Comparison of ENCODE assay signal across 8 mouse cellular contexts in genomic region chr7:29289856-29290255, GRCm38 (mm10). TPM values are rescaled to one million over a fixed set of nuclear protein-coding genes. Genes with fewer than 3 reads are reported as not detected.
DNase-seq lines count a peak whose midpoint lies in the region; ATAC-seq and TF ChIP-seq lines count a peak whose summit lies in the region.

No protein-coding gene starts in this region.

- TF ChIP-seq EP300 in heart, adult 2 months (IDR thresholded peaks at IDR 0.05; ENCODE audit: insufficient read depth, low read depth, low read length), result 0 out of 2 replicates have a peak, but pooled peaks have one; percentile 36

- no peaks in the 10 kb centered on the region for H3K79me2 ChIP-seq in heart, adult 2 months (replicated peaks; ENCODE audit: control insufficient read depth, insufficient read depth, low read length)

- TF ChIP-seq POLR2A in heart, adult 2 months (IDR thresholded peaks at IDR 0.05; ENCODE audit: insufficient read depth, low read depth, low read length), result no peak

- H3K27ac ChIP-seq in heart, adult 2 months, result peak overlapping the region; percentile 71
- peak overlapping the region; percentile 83 for H3K27ac ChIP-seq in embryonic facial prominence, embryonic 10.5 days (replicated peaks)
- H3K27ac ChIP-seq in hindbrain, embryonic 16.5 days (ENCODE audit: low read depth, low read length), result no peak overlapping the region

- 76% methylated on average over 6 of the region's 6 CpGs for whole genome bisulfite sequencing in heart, adult 2 months
- 79% methylated on average over 6 of the region's 6 CpGs for WGBS in embryonic facial prominence, embryonic 10.5 days
- 79% methylated on average over 6 of the region's 6 CpGs for WGBS in hindbrain, embryonic 16.5 days

- peak overlapping the region; percentile 47 for H3K9ac ChIP-seq in heart, adult 2 months (ENCODE audit: low read depth, low read length)
- no peak overlapping the region for H3K9ac ChIP-seq in hindbrain, embryonic 16.5 days (ENCODE audit: low read depth, low read length)

- H3K4me3 ChIP-seq in heart, adult 2 months, result peak overlapping the region; percentile 59
- peak overlapping the region; percentile 75 for H3K4me3 ChIP-seq in embryonic facial prominence, embryonic 10.5 days
- no peak overlapping the region for H3K4me3 ChIP-seq in hindbrain, embryonic 16.5 days (ENCODE audit: low read length)

- no peaks in the 10 kb centered on the region for H3K27me3 ChIP-seq in heart, adult 2 months (ENCODE audit: control insufficient read depth, insufficient read depth, low read length)
- H3K27me3 ChIP-seq in embryonic facial prominence, embryonic 10.5 days (replicated peaks; ENCODE audit: low read depth, poor library complexity, severe bottlenecking), result peaks cover 62% of the 10 kb centered on the region
- no peaks in the 10 kb centered on the region for H3K27me3 ChIP-seq in hindbrain, embryonic 16.5 days (replicated peaks; ENCODE audit: control insufficient read depth, insufficient read depth, low read length)

- H3K9me3 ChIP-seq in embryonic facial prominence, embryonic 10.5 days, result no peaks in the 10 kb centered on the region
- no peaks in the 10 kb centered on the region for H3K9me3 ChIP-seq in hindbrain, embryonic 16.5 days (ENCODE audit: control insufficient read depth, low read length)

- no peaks in the 10 kb centered on the region for H3K36me3 ChIP-seq in heart, adult 2 months (ENCODE audit: control insufficient read depth, insufficient read depth, low read length)
- no peaks in the 10 kb centered on the region for H3K36me3 ChIP-seq in embryonic facial prominence, embryonic 10.5 days (replicated peaks)
- H3K36me3 ChIP-seq in hindbrain, embryonic 16.5 days (ENCODE audit: control insufficient read depth, insufficient read depth, low read length), result no peaks in the 10 kb centered on the region

- H3K4me1 ChIP-seq in heart, adult 2 months (ENCODE audit: control insufficient read depth, insufficient read depth, low read length), result peaks cover 3% of the 10 kb centered on the region; the same call in 1 of the 2 replicates
- peaks cover 59% of the 10 kb centered on the region for H3K4me1 ChIP-seq in embryonic facial prominence, embryonic 10.5 days
- peaks cover 9% of the 10 kb centered on the region for H3K4me1 ChIP-seq in hindbrain, embryonic 16.5 days (ENCODE audit: control insufficient read depth, insufficient read depth, low read depth, low read length)

- ATAC-seq in hindbrain, embryonic 16.5 days, result no peak
- ATAC-seq in frontal cortex, adult (ENCODE audit: low TSS enrichment), result no peak

- peak in 1 of 2 experiments; percentile 28 for DNase-seq in heart, adult 2 months
- no peak for DNase-seq in heart, adult 8-10 months (ENCODE audit: low spot score)
- DNase-seq in embryonic facial prominence, embryonic 10.5 days (ENCODE audit: low spot score), result peak; percentile 40
- DNase-seq in lung, postnatal 14 days, result peak; percentile 79
- DNase-seq in ovary, postnatal 36 days (ENCODE audit: low spot score), result no peak
- DNase-seq in left cerebral cortex, postnatal 36 days (ENCODE audit: low spot score in 2 of 2), result no peak

- no peak for TF ChIP-seq CTCF in heart, adult 2 months (IDR thresholded peaks at IDR 0.05)

- peak overlapping the region; percentile 76; the same call in 1 of the 2 replicates for H3K4me2 ChIP-seq in hindbrain, embryonic 16.5 days (ENCODE audit: low read length)

- intact Hi-C loops in heart, adult 2 months (cut with DNase I), result no loop called here
- intact Hi-C loops in left cerebral cortex, postnatal 36 days (cut with DNase I), result loop anchor here (5.0 kb wide), 1 partner anchor 43 kb away; the partner anchor contains the start of gene 2200002D01Rik

RNA-seq across cellular contexts. Expression of gene Ppp1r14a, which starts 0.7 kb away (rescaled TPM):
- 10 to 100 TPM in 1 of 2 experiments, 1 to 10 TPM in 1; 8.7 to 10.3 TPM for total RNA-seq in heart, adult 2 months (2021)
- 16.3 and 18.4 TPM in 2 replicates for polyA plus RNA-seq in heart, adult 2 months (2012; rRNA removed)
- total RNA-seq in heart, adult 8-10 months (2022), result 10 to 100 TPM in 1 of 4 experiments, 1 to 10 TPM in 3; 5.4 to 10.1 (median 7.1) TPM
- polyA plus RNA-seq in embryonic facial prominence, embryonic 10.5 days (2016; fragmentation: Nextera tagmentation; extraction: Ambion mirVana), result 29.7 and 30.5 TPM in 2 replicates
- polyA plus RNA-seq in hindbrain, embryonic 16.5 days (2015; fragmentation: Nextera tagmentation; extraction: Ambion mirVana), result 2.8 and 2.9 TPM in 2 replicates
- 10 to 100 TPM; 15.9 to 24.7 TPM for total RNA-seq in left cerebral cortex, postnatal 36 days (2021)

RNA-seq across cellular contexts. Expression of gene Spint2, which starts 8.1 kb away (rescaled TPM):
- 10 to 100 TPM; 39.4 to 46.4 TPM for total RNA-seq in heart, adult 2 months (2021)
- 40.5 and 45.7 TPM in 2 replicates for polyA plus RNA-seq in heart, adult 2 months (2012; rRNA removed)
- total RNA-seq in heart, adult 8-10 months (2022), result 10 to 100 TPM; 47.3 to 54.5 (median 53.2) TPM
- polyA plus RNA-seq in embryonic facial prominence, embryonic 10.5 days (2016; fragmentation: Nextera tagmentation; extraction: Ambion mirVana), result 75.5 and 79.3 TPM in 2 replicates
- 85.4 and 91.2 TPM in 2 replicates for polyA plus RNA-seq in hindbrain, embryonic 16.5 days (2015; fragmentation: Nextera tagmentation; extraction: Ambion mirVana)
- total RNA-seq in left cerebral cortex, postnatal 36 days (2021), result 10 to 100 TPM; 23.5 to 26.2 TPM

RNA-seq across cellular contexts. Expression of gene Dpf1, which starts 13.9 kb away (rescaled TPM):
- total RNA-seq in heart, adult 2 months (2021), result under 1 TPM in 1 of 2 experiments, not detected in 1; 0.27 TPM
- polyA plus RNA-seq in heart, adult 2 months (2012; rRNA removed), result 0.21 and 0.38 TPM in 2 replicates
- total RNA-seq in heart, adult 8-10 months (2022), result under 1 TPM in 3 of 4 experiments, not detected in 1; 0.13 to 0.23 (median 0.22) TPM
- 24.8 and 28.9 TPM in 2 replicates for polyA plus RNA-seq in embryonic facial prominence, embryonic 10.5 days (2016; fragmentation: Nextera tagmentation; extraction: Ambion mirVana)
- 166 and 173 TPM in 2 replicates for polyA plus RNA-seq in hindbrain, embryonic 16.5 days (2015; fragmentation: Nextera tagmentation; extraction: Ambion mirVana)
- 100 to 1,000 TPM in 1 of 2 experiments, 10 to 100 TPM in 1; 86.6 to 117 TPM for total RNA-seq in left cerebral cortex, postnatal 36 days (2021)

RNA-seq across cellular contexts. Expression of gene 2200002D01Rik, which starts 41.6 kb away (rescaled TPM):
- total RNA-seq in heart, adult 2 months (2021), result 1 to 10 TPM; 1.5 to 2.0 TPM
- 0.98 and 1.00 TPM in 2 replicates for polyA plus RNA-seq in heart, adult 2 months (2012; rRNA removed)
- 1 to 10 TPM; 1.7 to 3.9 (median 2.6) TPM for total RNA-seq in heart, adult 8-10 months (2022)
- polyA plus RNA-seq in embryonic facial prominence, embryonic 10.5 days (2016; fragmentation: Nextera tagmentation; extraction: Ambion mirVana), result 4.4 and 4.6 TPM in 2 replicates
- polyA plus RNA-seq in hindbrain, embryonic 16.5 days (2015; fragmentation: Nextera tagmentation; extraction: Ambion mirVana), result 1.2 and 1.9 TPM in 2 replicates
- not detected for total RNA-seq in left cerebral cortex, postnatal 36 days (2021)

RNA-seq across cellular contexts. Expression of gene Yif1b, which starts 51.7 kb away (rescaled TPM):
- total RNA-seq in heart, adult 2 months (2021), result 10 to 100 TPM; 63.6 to 74.6 TPM
- polyA plus RNA-seq in heart, adult 2 months (2012; rRNA removed), result 123 and 138 TPM in 2 replicates
- 10 to 100 TPM; 66.2 to 78.1 (median 70.0) TPM for total RNA-seq in heart, adult 8-10 months (2022)
- 100 and 102 TPM in 2 replicates for polyA plus RNA-seq in embryonic facial prominence, embryonic 10.5 days (2016; fragmentation: Nextera tagmentation; extraction: Ambion mirVana)
- 109 and 114 TPM in 2 replicates for polyA plus RNA-seq in hindbrain, embryonic 16.5 days (2015; fragmentation: Nextera tagmentation; extraction: Ambion mirVana)
- 10 to 100 TPM; 48.6 to 54.6 TPM for total RNA-seq in left cerebral cortex, postnatal 36 days (2021)

Comparison
In these comparisons a context has a peak if more than half of its experiments do, and no peak if none do; other contexts are left out.
1. DNase-seq: peak in embryonic facial prominence, embryonic 10.5 days (single experiment) and lung, postnatal 14 days (single experiment); none in heart, adult 8-10 months (single experiment), ovary, postnatal 36 days (single experiment) and left cerebral cortex, postnatal 36 days (0 of 2).
2. RNA of gene Dpf1, which starts 13.9 kb away (total RNA-seq): 86.6 to 117 TPM in left cerebral cortex, postnatal 36 days; 0.27 TPM in heart, adult 2 months and 0.13 to 0.23 TPM in heart, adult 8-10 months; every median in the first group is over 10 times any median in the second.